Mouse (Mus musculus) activated CD4-positive, CD25-positive, alpha-beta regulatory T cell (primary cell): ENCODE measurements around the gene Serpina1b. TPM values are rescaled to one million over a fixed set of nuclear protein-coding genes. Genes with fewer than 3 reads are reported as not detected.

Experiments
- polyA plus RNA-seq, 2 experiments: library from polyadenylated mRNA; unstranded; fragments of 100-300 nt; shearing (Covaris generic); gene quantifications; one replicate each; pipeline ENCODE4 v1.2.1; 2017

Serpina1b gene
- not detected for polyA plus RNA-seq

GRCm38 (mm10) chr12:103830273-103830672, at the start of gene Serpina1b:
Gene Serpina1b (minus strand): TSS chr12:103830373.

DNA sequence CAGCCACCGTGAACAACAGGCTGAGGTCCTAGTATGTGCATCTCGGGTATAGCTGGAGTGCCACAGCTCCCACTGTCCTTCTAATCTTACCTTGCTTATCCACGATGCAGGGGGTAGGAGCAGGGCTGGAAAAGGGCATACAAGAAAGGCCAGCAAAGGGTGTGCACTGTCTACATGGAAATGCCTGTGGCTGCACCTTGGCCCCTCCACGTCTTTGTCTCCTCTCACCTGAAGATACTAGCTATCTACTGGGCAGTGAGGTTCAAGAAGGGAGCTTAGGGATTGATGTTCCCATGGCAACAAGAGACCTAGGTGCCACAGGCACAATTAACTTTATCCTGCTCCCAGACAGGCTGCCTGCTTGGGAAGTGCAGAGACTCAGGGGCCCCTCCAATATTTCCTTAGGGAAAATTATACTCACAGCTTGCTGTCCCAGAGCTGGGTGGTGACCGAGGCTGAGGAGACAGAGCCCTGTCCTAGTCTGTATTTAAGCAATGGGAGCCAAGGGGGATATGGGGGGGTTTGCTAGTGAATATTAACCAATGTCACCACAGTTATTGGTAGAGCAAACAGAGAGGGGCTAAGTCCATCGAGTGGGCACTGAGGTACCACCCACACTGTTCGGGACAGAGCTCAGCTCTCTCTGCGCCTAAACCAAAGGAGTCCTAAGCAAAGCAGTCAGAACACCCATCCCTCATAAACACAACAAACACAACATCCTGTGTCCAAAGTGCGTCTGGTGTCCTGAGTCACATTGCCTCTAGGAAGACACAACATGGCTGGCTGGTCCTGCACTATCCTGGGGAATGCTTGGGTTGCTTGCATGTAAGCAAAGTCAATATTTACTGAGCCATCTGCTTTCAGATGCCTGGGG, 33.2 kb upstream of the Serpina1b start, which contains the start of gene Serpina1a:
Gene Serpina1a, minus strand, starts transcription at position 462 of the 874 bp plus-strand sequence.

DNA sequence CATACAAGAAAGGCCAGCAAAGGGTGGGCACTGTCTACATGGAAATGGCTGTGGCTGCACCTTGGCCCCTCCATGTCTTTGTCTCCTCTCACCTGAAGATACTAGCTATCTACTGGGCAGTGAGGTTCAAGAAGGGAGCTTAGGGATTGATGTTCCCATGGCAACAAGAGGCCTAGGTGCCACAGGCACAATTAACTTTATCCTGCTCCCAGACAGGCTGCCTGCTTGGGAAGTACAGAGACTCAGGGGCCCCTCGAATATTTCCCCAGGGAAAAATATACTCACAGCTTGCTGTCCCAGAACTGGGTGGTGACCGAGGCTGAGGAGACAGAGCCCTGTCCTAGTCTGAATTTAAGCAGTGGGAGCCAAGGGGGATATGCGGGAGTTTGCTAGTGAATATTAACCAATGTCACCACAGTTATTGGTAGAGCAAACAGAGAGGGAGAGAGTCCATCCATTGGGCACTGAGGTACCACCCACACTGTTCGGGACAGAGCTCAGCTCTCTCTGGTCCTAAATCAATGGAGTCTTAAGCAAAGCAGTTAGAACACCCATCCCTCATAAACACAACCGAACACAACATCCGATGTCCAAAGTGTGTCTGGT, 56.8 kb downstream of the Serpina1b start, which contains the start of gene Serpina1d:
Gene Serpina1d, minus strand, starts transcription at position 347 of the 606 bp plus-strand sequence.

GRCm38 (mm10) chr12:103695429-103695828, 134.7 kb downstream of the Serpina1b start, which contains the start of gene Serpina1f:
Gene Serpina1f (minus strand): TSS chr12:103695529.

Other genes with a start within 250 kb of the Serpina1b start
- not detected for gene Serpina10, start 198.9 kb downstream of the Serpina1b start, polyA plus RNA-seq
- not detected for gene Serpina6, start 173.2 kb downstream of the Serpina1b start, polyA plus RNA-seq
- under 1 TPM in 1 of 2 experiments, not detected in 1; 0.22 TPM for gene Serpina16, start 154.2 kb downstream of the Serpina1b start, polyA plus RNA-seq
- gene Serpina1f, start 134.8 kb downstream of the Serpina1b start, polyA plus RNA-seq, result not detected
- not detected for gene Serpina1d, start 56.8 kb downstream of the Serpina1b start, polyA plus RNA-seq
- not detected for gene Serpina1a, start 33.2 kb upstream of the Serpina1b start, polyA plus RNA-seq
- gene Serpina1c, start 74.5 kb upstream of the Serpina1b start, polyA plus RNA-seq, result not detected
- gene Serpina1e, start 128.6 kb upstream of the Serpina1b start, polyA plus RNA-seq, result not detected
- under 1 TPM in 1 of 2 experiments, not detected in 1; 0.32 TPM for gene Serpina11, start 159.6 kb upstream of the Serpina1b start, polyA plus RNA-seq
- 1 to 10 TPM in 1 of 2 experiments, under 1 TPM in 1; 0.23 to 1.1 TPM for gene Serpina9, start 183.4 kb upstream of the Serpina1b start, polyA plus RNA-seq
- gene Serpina12, start 214.1 kb upstream of the Serpina1b start, polyA plus RNA-seq, result not detected